Mouse (Mus musculus) macrophage (primary cell): ENCODE results near the gene Dnase1l1. TPM values are rescaled to one million over a fixed set of nuclear protein-coding genes. Genes with fewer than 3 reads are reported as not detected.

Experiments
- H3K27ac ChIP-seq: fragments of 350-480 bp; formaldehyde crosslinking; 2 replicates; pipeline ENCODE4 v1.9.0; 2021
- H3K36me3 ChIP-seq: fragments of 350-480 bp; formaldehyde crosslinking; 2 replicates; pipeline ENCODE4 v1.9.0; 2021; ENCODE audit errors: inconsistent target
- H3K4me3 ChIP-seq: fragments of 350-480 bp; formaldehyde crosslinking; 2 replicates; pipeline ENCODE4 v1.9.0; 2021; ENCODE audit errors: inconsistent target
- H3K79me2 ChIP-seq: fragments of 350-480 bp; formaldehyde crosslinking; 2 replicates; pipeline ENCODE4 v1.9.0; 2021; ENCODE audit errors: inconsistent target
- WGBS: methylation state at CpG from one replicate; pipeline ENCODE4 v1.1.7; 2026; ENCODE audit warnings: inconsistent platforms; ENCODE audit not compliant: missing documents; 5-methylcytosine and 5-hydroxymethylcytosine counted together
- polyA plus RNA-seq: library from polyadenylated mRNA; stranded (reverse); fragments of 250-400 nt; gene quantifications from 3 replicates; pipeline ENCODE4 v1.2.4, GENCODE M21; 2018; ENCODE audit warnings: inconsistent platforms

Gene Dnase1l1
- polyA plus RNA-seq, 1 experiment from 2014 or later: 160 TPM

GRCm38 (mm10) chrX:74246693-74247092 is 35.4 kb downstream of the Dnase1l1 start:
- 22% methylated on average over 8 of the region's 15 CpGs for WGBS
- peak overlapping the region; percentile 29 for H3K4me3 ChIP-seq
- 0 out of 2 replicates have a peak, but pooled peaks cover 7% of the 10 kb centered on the region for H3K36me3 ChIP-seq
- peak overlapping the region; percentile 65 for H3K27ac ChIP-seq
- peaks cover 23% of the 10 kb centered on the region for H3K79me2 ChIP-seq

DNA sequence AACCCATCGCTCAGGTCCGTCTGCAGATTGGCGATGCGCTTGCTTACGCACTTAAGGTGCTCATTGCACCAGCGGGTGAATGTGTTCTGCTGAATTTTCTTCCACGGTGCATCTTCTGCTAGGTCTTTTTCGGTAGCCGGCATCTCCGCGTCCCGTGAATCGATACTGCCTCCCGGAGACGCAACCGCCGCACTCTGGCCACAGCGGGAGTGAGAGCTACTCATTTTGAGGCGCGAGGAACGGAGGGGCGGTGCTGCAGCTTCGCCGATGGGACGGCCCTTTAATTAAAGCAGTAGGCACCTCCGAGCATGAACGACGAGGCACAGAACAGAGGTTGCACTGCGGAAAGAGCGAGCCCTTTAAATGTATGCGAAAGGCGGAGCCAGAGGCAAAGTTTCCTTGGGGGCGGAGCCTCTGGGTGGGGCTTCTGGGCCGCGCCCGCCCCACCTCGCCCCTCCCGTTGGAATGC is 35.9 kb downstream of the Dnase1l1 start:
- 15% methylated on average over 35 of the region's 38 CpGs for WGBS

DNA sequence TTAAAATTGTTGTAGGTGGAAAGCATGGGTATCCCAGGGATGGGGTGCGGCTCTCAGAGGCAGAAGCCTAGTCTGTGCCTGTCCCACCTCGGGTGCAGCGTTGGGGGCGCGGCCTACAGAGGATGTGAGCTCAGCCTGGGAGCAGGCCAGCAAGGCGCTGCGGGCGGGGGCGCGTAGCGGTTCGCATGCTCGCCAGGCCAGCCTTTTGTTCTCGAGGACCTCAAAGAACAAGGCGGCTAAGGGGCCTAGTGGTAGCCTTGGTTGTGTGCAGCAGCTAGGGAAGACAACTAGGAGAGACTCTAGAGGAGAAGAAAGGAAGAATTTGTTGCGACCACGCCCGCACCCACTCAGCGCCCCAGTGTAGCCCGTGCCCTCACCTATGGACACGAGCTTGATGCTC is 36.5 kb downstream of the Dnase1l1 start:
- Histone ChIP-seq H3K4me3 (peak overlapping the region; percentile 59), H3K27ac (peak overlapping the region; percentile 88), H3K36me3 (0 out of 2 replicates have a peak, but pooled peaks cover 17% of the 10 kb centered on the region), H3K79me2 (peaks cover 33% of the 10 kb centered on the region)
- WGBS: 28% methylated on average over 16 of the region's 21 CpGs

More for the DNA sequence above, 35.9 kb downstream of the Dnase1l1 start:
- Histone ChIP-seq H3K79me2 (peaks cover 27% of the 10 kb centered on the region), H3K27ac (peak overlapping the region; percentile 88), H3K4me3 (peak overlapping the region; percentile 59), H3K36me3 (0 out of 2 replicates have a peak, but pooled peaks cover 12% of the 10 kb centered on the region)

DNA sequence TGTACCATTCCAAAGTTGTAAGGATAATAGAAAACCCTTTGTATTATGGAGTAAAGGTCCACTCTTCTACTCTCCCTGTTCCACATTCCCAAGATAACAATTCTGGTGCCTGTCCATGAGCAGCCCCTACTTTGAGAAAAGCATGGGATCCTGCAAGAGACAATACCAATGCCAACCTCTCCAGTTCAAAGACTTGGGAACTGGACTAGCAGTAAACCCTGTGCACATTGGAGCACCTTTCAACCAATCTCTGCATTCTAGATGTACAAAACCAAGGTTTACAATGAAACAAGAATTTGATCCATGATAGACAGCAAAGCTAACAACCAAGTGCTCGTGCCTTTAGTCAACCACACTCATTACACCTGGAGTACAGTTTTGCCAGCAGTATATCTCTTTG is 37.0 kb downstream of the Dnase1l1 start:
- Histone ChIP-seq H3K27ac (peak overlapping the region; percentile 88), H3K4me3 (peak overlapping the region; percentile 59)
- WGBS: 71% methylated on average over 1 of the region's 1 CpGs

GRCm38 (mm10) chrX:74244614-74245083 is 37.5 kb downstream of the Dnase1l1 start:
- H3K36me3 ChIP-seq: 0 out of 2 replicates have a peak, but pooled peaks cover 19% of the 10 kb centered on the region
- H3K27ac ChIP-seq: peak overlapping the region; percentile 88
- H3K79me2 ChIP-seq: peaks cover 43% of the 10 kb centered on the region
- peak overlapping the region; percentile 59 for H3K4me3 ChIP-seq
- WGBS: 13% methylated on average over 3 of the region's 3 CpGs

More for the DNA sequence above, 37.0 kb downstream of the Dnase1l1 start:
- Histone ChIP-seq H3K36me3 (0 out of 2 replicates have a peak, but pooled peaks cover 19% of the 10 kb centered on the region), H3K79me2 (peaks cover 39% of the 10 kb centered on the region)

DNA sequence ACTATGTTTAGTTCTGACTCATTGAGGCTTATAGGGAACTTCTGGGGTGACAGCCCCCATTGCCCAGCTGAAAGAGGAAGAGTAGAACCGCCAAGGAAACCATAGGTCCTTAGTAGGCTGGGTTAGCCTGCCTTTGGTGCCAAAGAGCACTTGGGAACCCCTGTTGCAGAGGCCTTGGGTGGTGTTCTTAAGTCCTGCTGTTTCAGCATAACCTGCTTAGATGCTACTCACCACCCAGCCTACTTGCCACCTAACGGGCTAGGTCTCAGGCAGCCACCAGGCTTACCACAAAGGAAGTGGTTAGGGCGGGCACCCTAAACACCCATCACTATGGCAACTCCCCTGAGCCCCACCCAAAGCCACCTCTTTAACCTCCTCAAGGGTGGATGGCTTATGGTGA is 38.3 kb downstream of the Dnase1l1 start:
- WGBS: 21% methylated on average over 3 of the region's 3 CpGs
- H3K4me3 ChIP-seq: peak overlapping the region; percentile 59; the same call in 1 of the 2 replicates
- peaks cover 52% of the 10 kb centered on the region for H3K79me2 ChIP-seq
- 0 out of 2 replicates have a peak, but pooled peaks cover 19% of the 10 kb centered on the region for H3K36me3 ChIP-seq
- H3K27ac ChIP-seq: peak overlapping the region; percentile 88

GRCm38 (mm10) chrX:74243396-74243795 is 38.7 kb downstream of the Dnase1l1 start:
- Histone ChIP-seq H3K4me3 (no peak overlapping the region; the same call in 1 of the 2 replicates), H3K27ac (peak overlapping the region; percentile 88), H3K79me2 (peaks cover 54% of the 10 kb centered on the region), H3K36me3 (0 out of 2 replicates have a peak, but pooled peaks cover 19% of the 10 kb centered on the region)
- WGBS: 71% methylated on average over 2 of the region's 2 CpGs

GRCm38 (mm10) chrX:74240332-74240731 is 41.8 kb downstream of the Dnase1l1 start:
- Histone ChIP-seq H3K79me2 (peaks cover 60% of the 10 kb centered on the region), H3K27ac (no peak overlapping the region), H3K36me3 (0 out of 2 replicates have a peak, but pooled peaks cover 26% of the 10 kb centered on the region), H3K4me3 (no peak overlapping the region)
- 100% methylated on average over 4 of the region's 4 CpGs for whole genome bisulfite sequencing

- H3K4me3 ChIP-seq: no peak overlapping the region
- peaks cover 9% of the 10 kb centered on the region; the same call in 1 of the 2 replicates for H3K79me2 ChIP-seq
- no peak overlapping the region for H3K27ac ChIP-seq
- WGBS: 83% methylated on average over 3 of the region's 5 CpGs
- peaks cover 17% of the 10 kb centered on the region; the same call in 1 of the 2 replicates for H3K36me3 ChIP-seq
Observed at GRCm38 (mm10) chrX:74233196-74233595, 48.9 kb downstream of the Dnase1l1 start.

- no peak overlapping the region for H3K27ac ChIP-seq
- H3K4me3 ChIP-seq: no peak overlapping the region
- no peaks in the 10 kb centered on the region; the same call in 1 of the 2 replicates for H3K79me2 ChIP-seq
- H3K36me3 ChIP-seq: peaks cover 22% of the 10 kb centered on the region; the same call in 1 of the 2 replicates
- 62% methylated on average over 1 of the region's 1 CpGs for WGBS
Observed at GRCm38 (mm10) chrX:74230038-74230437, 52.1 kb downstream of the Dnase1l1 start.

Other genes with a start within 250 kb of the Dnase1l1 start
- not detected in 3 replicates for gene Opn1mw, start 154.9 kb downstream of the Dnase1l1 start, polyA plus RNA-seq
- gene Mecp2, start 147.0 kb downstream of the Dnase1l1 start, polyA plus RNA-seq: 13.0 to 16.3 TPM (median 15.6 TPM) in 3 replicates
- gene Tex28, start 114.5 kb downstream of the Dnase1l1 start, polyA plus RNA-seq: not detected in 3 replicates
- not detected in 3 replicates for gene Tktl1, start 105.1 kb downstream of the Dnase1l1 start, polyA plus RNA-seq
- 167 to 435 TPM (median 388 TPM) in 3 replicates for gene Flna, start 32.5 kb downstream of the Dnase1l1 start, polyA plus RNA-seq
- gene Emd, start 27.6 kb downstream of the Dnase1l1 start, polyA plus RNA-seq: 35.7 to 94.2 TPM (median 47.2 TPM) in 3 replicates
- 1,104 to 3,117 TPM (median 2,186 TPM) in 3 replicates for gene Rpl10, start 11.5 kb downstream of the Dnase1l1 start, polyA plus RNA-seq
- gene Taz, start 425 bp downstream of the Dnase1l1 start, polyA plus RNA-seq: 20.9 to 53.4 TPM (median 35.7 TPM) in 3 replicates
- gene Atp6ap1, start 14.8 kb upstream of the Dnase1l1 start, polyA plus RNA-seq: 423 to 572 TPM (median 484 TPM) in 3 replicates
- gene Gdi1, start 22.7 kb upstream of the Dnase1l1 start, polyA plus RNA-seq: 40.7 to 86.1 TPM (median 74.6 TPM) in 3 replicates
- 106 to 278 TPM (median 113 TPM) in 3 replicates for gene Fam50a, start 30.7 kb upstream of the Dnase1l1 start, polyA plus RNA-seq
- 1.9 to 2.8 TPM (median 2.2 TPM) in 3 replicates for gene Plxna3, start 46.7 kb upstream of the Dnase1l1 start, polyA plus RNA-seq
- 25.6 to 62.6 TPM (median 35.9 TPM) in 3 replicates for gene Lage3, start 71.3 kb upstream of the Dnase1l1 start, polyA plus RNA-seq
- 17.1 to 29.5 TPM (median 25.0 TPM) in 3 replicates for gene Ubl4a, start 90.9 kb upstream of the Dnase1l1 start, polyA plus RNA-seq
- 25.6 to 29.5 TPM (median 27.5 TPM) in 3 replicates for gene Slc10a3, start 91.0 kb upstream of the Dnase1l1 start, polyA plus RNA-seq
- 24.1 to 37.8 TPM (median 27.4 TPM) in 3 replicates for gene Fam3a, start 110.9 kb upstream of the Dnase1l1 start, polyA plus RNA-seq
- 21.1 to 27.6 TPM (median 22.4 TPM) in 3 replicates for gene Ikbkg, start 111.0 kb upstream of the Dnase1l1 start, polyA plus RNA-seq
- gene G6pdx, start 146.9 kb upstream of the Dnase1l1 start, polyA plus RNA-seq: 140 to 235 TPM (median 171 TPM) in 3 replicates
- gene Gm6880, start 199.1 kb upstream of the Dnase1l1 start, polyA plus RNA-seq: not detected in 3 replicates